Mouse (Mus musculus) myocyte (in vitro differentiated cells): Measurements from ENCODE around the gene Kcnab1. TPM values are rescaled to one million over a fixed set of nuclear protein-coding genes. Genes with fewer than 3 reads are reported as not detected.

Experiments used
- H3K27me3 ChIP-seq: one replicate; pipeline ENCODE4 v1.6.1; 2011; ENCODE audit not compliant: control insufficient read depth, insufficient read depth, insufficient read length
- H3K36me3 ChIP-seq: one replicate; pipeline ENCODE4 v1.6.1; 2011; ENCODE audit not compliant: control insufficient read depth, insufficient read depth
- H3K4me2 ChIP-seq: one replicate; pipeline ENCODE4 v1.6.1; 2011; ENCODE audit warnings: low read depth, control low read depth
- H3K4me3 ChIP-seq: one replicate; pipeline ENCODE4 v1.5.1; 2011; ENCODE audit warnings: mild to moderate bottlenecking, control low read depth, moderate library complexity
- H3K79me2 ChIP-seq: one replicate; pipeline ENCODE4 v1.6.1; 2011; ENCODE audit not compliant: control insufficient read depth, insufficient read depth
- H3ac ChIP-seq: one replicate; pipeline ENCODE4 v1.6.1; 2011; ENCODE audit not compliant: control insufficient read depth, insufficient read length
- CEBPB ChIP-seq: IDR thresholded peaks from 2 replicates; pipeline ENCODE4 v1.6.1; 2011; ENCODE audit warnings: mild to moderate bottlenecking, moderate library complexity; ENCODE audit not compliant: poor library complexity, insufficient read depth, severe bottlenecking
- E2F4 ChIP-seq: IDR thresholded peaks from one replicate; pipeline ENCODE4 v1.6.1; 2011; ENCODE audit warnings: mild to moderate bottlenecking, control low read depth, moderate library complexity; ENCODE audit not compliant: insufficient read depth
- MAX ChIP-seq: IDR thresholded peaks from one replicate; pipeline ENCODE4 v1.6.1; 2011; ENCODE audit warnings: low read depth, mild to moderate bottlenecking, control low read depth
- MYOD1 ChIP-seq, 3 experiments: IDR thresholded peaks; one replicate each; pipeline ENCODE4 v1.6.1; 2011; ENCODE audit warnings: control low read depth in 2 of 3, low read depth in 2 of 3, mild to moderate bottlenecking in 2 of 3, moderate library complexity in 1 of 3; ENCODE audit not compliant: insufficient read length in 2 of 3, control insufficient read depth in 1 of 3
- MYOG ChIP-seq, 3 experiments: IDR thresholded peaks; one replicate each; pipeline ENCODE4 v1.6.1; 2011; ENCODE audit warnings: control low read depth in 2 of 3, low read depth in 2 of 3, mild to moderate bottlenecking in 2 of 3; ENCODE audit not compliant: insufficient read length in 2 of 3, control insufficient read depth in 1 of 3, insufficient read depth in 1 of 3
- POLR2A ChIP-seq: IDR thresholded peaks from one replicate; pipeline ENCODE4 v1.6.1; 2011; ENCODE audit warnings: low read depth, mild to moderate bottlenecking, control low read depth, moderate library complexity; ENCODE audit not compliant: insufficient read length
- POLR2AphosphoS2 ChIP-seq: IDR thresholded peaks from one replicate; pipeline ENCODE4 v1.6.1; 2011; ENCODE audit warnings: low read depth, control low read depth; ENCODE audit not compliant: insufficient read length
- REST ChIP-seq: IDR thresholded peaks from one replicate; pipeline ENCODE4 v1.6.1; 2011; ENCODE audit warnings: mild to moderate bottlenecking, control low read depth, moderate library complexity; ENCODE audit not compliant: insufficient read depth, insufficient read length
- SRF ChIP-seq: IDR thresholded peaks from one replicate; pipeline ENCODE4 v1.6.1; 2011; ENCODE audit warnings: low read depth; ENCODE audit not compliant: control insufficient read depth, insufficient read length
- TCF12 ChIP-seq: IDR thresholded peaks from one replicate; pipeline ENCODE4 v1.6.1; 2011; ENCODE audit warnings: mild to moderate bottlenecking, control low read depth; ENCODE audit not compliant: poor library complexity, insufficient read depth, severe bottlenecking
- TCF3 ChIP-seq: IDR thresholded peaks from one replicate; pipeline ENCODE4 v1.6.1; 2011; ENCODE audit warnings: low read depth, control low read depth; ENCODE audit not compliant: insufficient read length
- USF1 ChIP-seq: IDR thresholded peaks from one replicate; pipeline ENCODE4 v1.6.1; 2011; ENCODE audit warnings: low read depth, mild to moderate bottlenecking, control low read depth, moderate library complexity
- polyA plus RNA-seq: library from polyadenylated mRNA; unstranded; fragments of >200 nt; fragmentation: generic; extraction: Trizol; gene quantifications from one replicate; pipeline ENCODE4 v1.2.1, GENCODE M21; 2012; ENCODE audit warnings: missing spikeins

Gene Kcnab1
- 0.08 TPM for polyA plus RNA-seq

GRCm38 (mm10) chr3:65108945-65109921 is at the start of gene Kcnab1:
TSS of gene Kcnab1 (plus strand) at chr3:65109384.
- no peak within 1 kb of the TSS for H3K4me3 ChIP-seq
- no peak for TF ChIP-seq SRF
- no peak for TF ChIP-seq REST
- no peak for TF ChIP-seq TCF3
- no peak for TF ChIP-seq E2F4
- TF ChIP-seq CEBPB = no peak
- no peak for TF ChIP-seq MYOG (IDR thresholded peaks at IDR 0.05; ENCODE audit: control insufficient read depth in 1 of 3, insufficient read depth in 1 of 3, insufficient read length in 2 of 3, low read depth in 2 of 3)
- TF ChIP-seq TCF12 = no peak
- TF ChIP-seq POLR2A = no peak
- no peak for TF ChIP-seq USF1
- TF ChIP-seq MAX = no peak
- TF ChIP-seq MYOD1 (IDR thresholded peaks at IDR 0.05; ENCODE audit: control insufficient read depth in 1 of 3, insufficient read length in 2 of 3, low read depth in 2 of 3) = no peak
- no peak for TF ChIP-seq POLR2AphosphoS2
- H3K4me2 ChIP-seq = peak within 1 kb of the TSS; percentile 44
- no peak within 1 kb of the TSS for H3ac ChIP-seq
- no peaks in the 10 kb centered on the region for H3K79me2 ChIP-seq
- no peaks in the 10 kb centered on the region for H3K36me3 ChIP-seq
- no peaks in the 10 kb centered on the region for H3K27me3 ChIP-seq

GRCm38 (mm10) chr3:65088295-65088694 is 20.9 kb upstream of the Kcnab1 start:
- no peaks in the 10 kb centered on the region for H3K79me2 ChIP-seq
- no peak for TF ChIP-seq MYOG (IDR thresholded peaks at IDR 0.05; ENCODE audit: control insufficient read depth in 1 of 3, insufficient read depth in 1 of 3, insufficient read length in 2 of 3, low read depth in 2 of 3)
- peak; percentile 69 for TF ChIP-seq SRF
- no peak for TF ChIP-seq MYOD1 (IDR thresholded peaks at IDR 0.05; ENCODE audit: control insufficient read depth in 1 of 3, insufficient read length in 2 of 3, low read depth in 2 of 3)
- no peak for TF ChIP-seq CEBPB
- TF ChIP-seq TCF3 = no peak
- TF ChIP-seq E2F4 = no peak
- no peaks in the 10 kb centered on the region for H3K36me3 ChIP-seq
- no peak overlapping the region for H3ac ChIP-seq
- H3K4me2 ChIP-seq = no peak overlapping the region
- no peaks in the 10 kb centered on the region for H3K27me3 ChIP-seq
- H3K4me3 ChIP-seq = no peak overlapping the region

DNA sequence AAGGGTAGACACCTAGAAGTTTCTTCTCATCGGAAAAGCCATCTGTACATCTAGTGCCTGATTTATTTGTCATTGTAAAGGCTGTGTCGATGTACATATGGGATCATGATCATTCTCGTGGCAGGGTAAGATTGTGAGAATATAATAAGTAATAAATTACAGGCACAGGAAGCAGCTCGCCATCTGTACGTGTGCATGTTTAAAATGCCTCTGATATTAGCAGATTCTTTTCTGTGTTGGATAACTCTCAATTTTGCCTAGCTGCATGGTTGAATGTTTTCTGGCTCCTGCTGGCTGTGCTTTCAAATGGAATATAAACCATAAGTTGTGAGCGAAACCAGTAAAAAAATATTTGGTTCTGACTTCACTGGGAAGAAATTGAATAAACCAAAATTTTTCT is 5.1 kb upstream of the Kcnab1 start:
- no peaks in the 10 kb centered on the region for H3K79me2 ChIP-seq
- H3K27me3 ChIP-seq = no peaks in the 10 kb centered on the region
- H3K4me3 ChIP-seq = no peak overlapping the region
- H3ac ChIP-seq = no peak overlapping the region
- no peak overlapping the region for H3K4me2 ChIP-seq
- H3K36me3 ChIP-seq = no peaks in the 10 kb centered on the region
- TF ChIP-seq POLR2AphosphoS2 = no peak
- no peak for TF ChIP-seq POLR2A
- no peak for TF ChIP-seq MYOD1 (IDR thresholded peaks at IDR 0.05; ENCODE audit: control insufficient read depth in 1 of 3, insufficient read length in 2 of 3, low read depth in 2 of 3)
- no peak for TF ChIP-seq E2F4
- TF ChIP-seq REST = no peak
- no peak for TF ChIP-seq TCF12
- no peak for TF ChIP-seq MYOG (IDR thresholded peaks at IDR 0.05; ENCODE audit: control insufficient read depth in 1 of 3, insufficient read depth in 1 of 3, insufficient read length in 2 of 3, low read depth in 2 of 3)
- TF ChIP-seq SRF = no peak
- no peak for TF ChIP-seq TCF3
- no peak for TF ChIP-seq USF1
- TF ChIP-seq CEBPB = no peak
- TF ChIP-seq MAX = no peak

DNA sequence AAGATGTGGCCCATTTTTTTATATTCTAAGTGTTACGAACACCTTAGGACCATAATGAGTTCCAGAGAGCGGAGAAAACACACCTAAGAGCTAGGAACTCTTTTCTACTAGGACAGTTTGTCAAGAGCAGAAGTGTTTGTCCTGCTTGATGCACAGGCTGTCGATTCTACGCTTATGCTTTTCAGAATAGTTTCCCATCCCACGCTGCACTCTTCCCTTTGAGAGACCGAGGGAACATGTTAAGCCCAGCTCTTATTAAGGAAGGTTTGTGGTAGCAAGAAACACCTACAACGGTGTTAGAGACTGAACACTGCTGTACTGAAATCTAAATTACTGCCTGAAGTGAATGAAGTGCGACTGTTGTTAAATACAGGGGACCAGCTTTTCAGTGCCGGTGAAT is 1.0 kb downstream of the Kcnab1 start:
- H3K4me2 ChIP-seq = no peak overlapping the region
- no peaks in the 10 kb centered on the region for H3K36me3 ChIP-seq
- H3K4me3 ChIP-seq = no peak overlapping the region
- H3K79me2 ChIP-seq = no peaks in the 10 kb centered on the region
- no peaks in the 10 kb centered on the region for H3K27me3 ChIP-seq
- H3ac ChIP-seq = no peak overlapping the region
- TF ChIP-seq SRF = no peak
- TF ChIP-seq MAX = no peak
- no peak for TF ChIP-seq E2F4
- TF ChIP-seq TCF3 = no peak
- no peak for TF ChIP-seq MYOD1 (IDR thresholded peaks at IDR 0.05; ENCODE audit: control insufficient read depth in 1 of 3, insufficient read length in 2 of 3, low read depth in 2 of 3)
- TF ChIP-seq CEBPB = no peak
- no peak for TF ChIP-seq MYOG (IDR thresholded peaks at IDR 0.05; ENCODE audit: control insufficient read depth in 1 of 3, insufficient read depth in 1 of 3, insufficient read length in 2 of 3, low read depth in 2 of 3)
- no peak for TF ChIP-seq REST
- TF ChIP-seq POLR2A = no peak
- no peak for TF ChIP-seq POLR2AphosphoS2
